Mouse (Mus musculus) stomach, postnatal 0 days (tissue): Measurements from ENCODE around the gene Zfp3. TPM values are rescaled to one million over a fixed set of nuclear protein-coding genes. Genes with fewer than 3 reads are reported as not detected.

Source experiments
- ATAC-seq: fragments of 200-750 bp; cut with Nextera tagmentation; 2 replicates; pipeline ENCODE4 v1.8.0; 2017; ENCODE audit not compliant: low FRiP score, low TSS enrichment
- DNase-seq: peaks from one replicate; pipeline ENCODE4 v3.0.0-alpha.2; 2016; ENCODE audit warnings: low spot score
- H3K27ac ChIP-seq: fragments of 300-500 bp; sonication (generic); replicated peaks from 2 replicates; pipeline ENCODE4 v1.5.1; 2014; ENCODE audit warnings: mild to moderate bottlenecking, control low read depth
- H3K27me3 ChIP-seq: fragments of 300-500 bp; sonication (generic); 2 replicates; pipeline ENCODE4 v1.6.1; 2014; ENCODE audit warnings: low read length; ENCODE audit not compliant: control insufficient read depth, insufficient read depth
- H3K36me3 ChIP-seq: fragments of 300-500 bp; sonication (generic); 2 replicates; pipeline ENCODE4 v1.6.1; 2014; ENCODE audit warnings: low read length, mixed read lengths; ENCODE audit not compliant: control insufficient read depth, insufficient read depth
- H3K4me1 ChIP-seq: fragments of 300-500 bp; sonication (generic); replicated peaks from 2 replicates; pipeline ENCODE4 v1.6.1; 2014; ENCODE audit warnings: antibody characterized with exemption; ENCODE audit not compliant: control insufficient read depth, insufficient read depth
- H3K4me2 ChIP-seq: fragments of 300-500 bp; sonication (generic); replicated peaks from 2 replicates; pipeline ENCODE4 v1.6.1; 2014; ENCODE audit warnings: low read depth, mild to moderate bottlenecking, control low read depth, moderate library complexity
- H3K4me3 ChIP-seq: fragments of 300-500 bp; sonication (generic); 2 replicates; pipeline ENCODE4 v1.5.1; 2014; ENCODE audit warnings: low read depth, low read length, control low read depth
- H3K9ac ChIP-seq: fragments of 300-500 bp; sonication (generic); 2 replicates; pipeline ENCODE4 v1.6.1; 2014; ENCODE audit warnings: mild to moderate bottlenecking, low read length, control low read depth, mixed read lengths
- H3K9me3 ChIP-seq: fragments of 300-500 bp; sonication (generic); 2 replicates; pipeline ENCODE4 v1.6.1; 2016; ENCODE audit warnings: low read length; ENCODE audit not compliant: control insufficient read depth
- CTCF ChIP-seq: IDR thresholded peaks from 2 replicates; pipeline ENCODE4 v1.5.1; 2016; ENCODE audit warnings: antibody characterized with exemption, low read depth, mild to moderate bottlenecking, moderate library complexity
- EP300 ChIP-seq: optimal IDR thresholded peaks from 2 replicates; pipeline ENCODE3; 2016; ENCODE audit warnings: antibody characterized with exemption
- WGBS: fragments of 180-500 bp; shearing (Covaris S2); extraction: QIAGEN DNeasy Blood & Tissue Kit; methylation state at CpG from one replicate; pipeline ENCODE4 v1.1.7; 2014; 5-methylcytosine and 5-hydroxymethylcytosine counted together
- polyA plus RNA-seq: library from polyadenylated mRNA; unstranded; fragments of >200 nt; fragmentation: Nextera tagmentation; extraction: Ambion mirVana; gene quantifications from 2 replicates; pipeline ENCODE4 v1.2.1, GENCODE M21; 2015

Zfp3 gene
- polyA plus RNA-seq, 1 experiment from 2014 or later = 3.4 TPM

GRCm38 (mm10) chr11:70791676-70792075, 27.7 kb downstream of the Zfp3 start:
- DNase-seq = no peak
- no peaks in the 10 kb centered on the region for H3K36me3 ChIP-seq
- no peak overlapping the region for H3K27ac ChIP-seq
- no peaks in the 10 kb centered on the region for H3K27me3 ChIP-seq
- H3K9me3 ChIP-seq = no peaks in the 10 kb centered on the region
- H3K4me2 ChIP-seq = no peak overlapping the region
- H3K4me1 ChIP-seq = no peaks in the 10 kb centered on the region
- H3K4me3 ChIP-seq = no peak overlapping the region
- no peak for ATAC-seq
- 76% methylated on average over 5 of the region's 5 CpGs for WGBS
- H3K9ac ChIP-seq = no peak overlapping the region
- TF ChIP-seq CTCF (no peak), EP300 (no peak)

GRCm38 (mm10) chr11:70792409-70792808, 28.4 kb downstream of the Zfp3 start:
- TF ChIP-seq EP300 (no peak), CTCF (no peak)
- no peak for ATAC-seq
- H3K9ac ChIP-seq = no peak overlapping the region
- no peak overlapping the region for H3K4me2 ChIP-seq
- H3K36me3 ChIP-seq = no peaks in the 10 kb centered on the region
- 88% methylated on average over 1 of the region's 1 CpGs for WGBS
- H3K27me3 ChIP-seq = no peaks in the 10 kb centered on the region
- DNase-seq = no peak
- no peak overlapping the region for H3K27ac ChIP-seq
- H3K9me3 ChIP-seq = no peaks in the 10 kb centered on the region
- H3K4me1 ChIP-seq = no peaks in the 10 kb centered on the region
- H3K4me3 ChIP-seq = no peak overlapping the region

- no peak overlapping the region for H3K9ac ChIP-seq
- WGBS = 94% methylated on average over 2 of the region's 2 CpGs
- no peak for DNase-seq
- TF ChIP-seq CTCF (no peak), EP300 (no peak)
- H3K9me3 ChIP-seq = no peaks in the 10 kb centered on the region
- no peak overlapping the region for H3K27ac ChIP-seq
- no peaks in the 10 kb centered on the region for H3K27me3 ChIP-seq
- no peak for ATAC-seq
- H3K4me2 ChIP-seq = no peak overlapping the region
- H3K4me3 ChIP-seq = no peak overlapping the region
- H3K36me3 ChIP-seq = no peaks in the 10 kb centered on the region
- no peaks in the 10 kb centered on the region for H3K4me1 ChIP-seq
Measured at GRCm38 (mm10) chr11:70802208-70802864, 38.3 kb downstream of the Zfp3 start.

- H3K4me3 ChIP-seq = no peak overlapping the region
- H3K4me2 ChIP-seq = no peak overlapping the region
- H3K36me3 ChIP-seq = no peaks in the 10 kb centered on the region
- TF ChIP-seq CTCF (no peak), EP300 (no peak)
- DNase-seq = no peak
- H3K27me3 ChIP-seq = no peaks in the 10 kb centered on the region
- no peak for ATAC-seq
- no peak overlapping the region for H3K9ac ChIP-seq
- H3K4me1 ChIP-seq = no peaks in the 10 kb centered on the region
- no peak overlapping the region for H3K27ac ChIP-seq
- WGBS = 66% methylated on average over 2 of the region's 2 CpGs
- no peaks in the 10 kb centered on the region for H3K9me3 ChIP-seq
Measured at GRCm38 (mm10) chr11:70802865-70803261, 38.9 kb downstream of the Zfp3 start.

GRCm38 (mm10) chr11:70803711-70804200, 39.7 kb downstream of the Zfp3 start:
- H3K4me3 ChIP-seq = no peak overlapping the region
- H3K9ac ChIP-seq = no peak overlapping the region
- no peak overlapping the region for H3K27ac ChIP-seq
- no peak overlapping the region for H3K4me2 ChIP-seq
- no peaks in the 10 kb centered on the region for H3K9me3 ChIP-seq
- DNase-seq (no peak), ATAC-seq (no peak)
- TF ChIP-seq CTCF (no peak), EP300 (no peak)
- H3K4me1 ChIP-seq = no peaks in the 10 kb centered on the region
- WGBS = 72% methylated on average over 6 of the region's 6 CpGs
- H3K27me3 ChIP-seq = no peaks in the 10 kb centered on the region
- no peaks in the 10 kb centered on the region for H3K36me3 ChIP-seq

GRCm38 (mm10) chr11:70804395-70804794, 40.4 kb downstream of the Zfp3 start:
- TF ChIP-seq EP300 = no peak
- no peak for TF ChIP-seq CTCF
- H3K27ac ChIP-seq = no peak overlapping the region; the same call in 1 of the 2 replicates

More at GRCm38 (mm10) chr11:70804395-70804794, 40.4 kb downstream of the Zfp3 start:
- Histone ChIP-seq H3K4me1 (no peaks in the 10 kb centered on the region), H3K9me3 (no peaks in the 10 kb centered on the region), H3K9ac (no peak overlapping the region), H3K27me3 (no peaks in the 10 kb centered on the region), H3K4me2 (no peak overlapping the region), H3K36me3 (no peaks in the 10 kb centered on the region), H3K4me3 (no peak overlapping the region)
- no peak for DNase-seq
- 79% methylated on average over 3 of the region's 3 CpGs for WGBS
- ATAC-seq = no peak
